Mouse (Mus musculus) stomach, postnatal 0 days (tissue): ENCODE data around the gene Rmnd1.

ENCODE experiments used
- CTCF ChIP-seq: IDR thresholded peaks from 2 replicates; pipeline ENCODE4 v1.5.1; 2016; ENCODE audit warnings: antibody characterized with exemption, low read depth, mild to moderate bottlenecking, moderate library complexity
- EP300 ChIP-seq: optimal IDR thresholded peaks from 2 replicates; pipeline ENCODE3; 2016; ENCODE audit warnings: antibody characterized with exemption

DNA sequence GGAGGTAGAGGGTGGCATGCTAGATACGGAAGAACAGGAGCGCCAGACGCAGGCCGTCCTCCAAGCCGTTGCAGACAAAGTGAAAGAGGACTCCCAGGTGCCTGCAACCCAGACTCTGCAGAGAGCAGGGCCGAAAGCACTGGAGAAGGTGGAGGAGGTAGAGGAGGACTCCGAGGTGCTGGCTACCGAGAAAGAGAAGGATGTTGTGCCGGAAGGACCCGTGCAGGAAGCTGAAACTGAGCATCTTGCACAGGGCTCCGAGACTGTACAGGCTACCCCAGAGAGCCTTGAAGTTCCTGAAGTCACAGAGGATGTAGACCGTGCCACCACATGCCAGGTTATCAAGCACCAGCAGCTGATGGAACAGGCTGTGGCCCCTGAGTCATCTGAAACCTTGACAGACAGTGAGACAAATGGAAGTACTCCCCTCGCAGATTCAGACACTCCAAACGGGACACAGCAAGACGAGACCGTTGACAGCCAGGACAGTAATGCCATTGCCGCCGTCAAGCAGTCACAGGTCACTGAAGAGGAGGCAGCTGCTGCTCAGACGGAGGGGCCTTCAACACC lies 76.2 kb downstream of the Rmnd1 start:
- TF ChIP-seq CTCF (no peak), EP300 (no peak)
